Mouse (Mus musculus) spleen, postnatal 14 days (tissue): ENCODE data around the gene Ntf5.

Source experiments
- DNase-seq, 2 experiments: peaks; one replicate each; pipeline ENCODE4 v3.0.0; 2021 to 2022; ENCODE audit warnings: low spot score in 2 of 2

The Ntf5 gene

GRCm38 (mm10) chr7:45435038-45435437, 21.5 kb downstream of the Ntf5 start:
- no peak for DNase-seq

- DNase-seq = no peak
Observed at GRCm38 (mm10) chr7:45436444-45436843, 22.9 kb downstream of the Ntf5 start.

GRCm38 (mm10) chr7:45437046-45437445, 23.6 kb downstream of the Ntf5 start:
- no peak for DNase-seq

GRCm38 (mm10) chr7:45437521-45438276, 24.2 kb downstream of the Ntf5 start, which contains the start of gene Ruvbl2:
Gene Ruvbl2 (minus strand): TSS chr7:45438096.
- DNase-seq = no peak

GRCm38 (mm10) chr7:45443526-45444420, 30.3 kb downstream of the Ntf5 start:
- no peak for DNase-seq

- no peak for DNase-seq
Observed at GRCm38 (mm10) chr7:45446589-45446988, 33.1 kb downstream of the Ntf5 start.

- no peak for DNase-seq
Observed at GRCm38 (mm10) chr7:45447325-45447990, 34.0 kb downstream of the Ntf5 start.

GRCm38 (mm10) chr7:45449974-45450373, 36.5 kb downstream of the Ntf5 start:
- no peak for DNase-seq

GRCm38 (mm10) chr7:45451344-45451982, 38.0 kb downstream of the Ntf5 start:
- peak; percentile 72 to 88 for DNase-seq

- no peak for DNase-seq
Observed at GRCm38 (mm10) chr7:45454971-45455370, 41.5 kb downstream of the Ntf5 start.

- no peak for DNase-seq
Observed at GRCm38 (mm10) chr7:45455932-45456696, 42.6 kb downstream of the Ntf5 start.

GRCm38 (mm10) chr7:45456721-45457203, 43.3 kb downstream of the Ntf5 start:
- DNase-seq = no peak

- DNase-seq = no peak
Observed at GRCm38 (mm10) chr7:45457204-45458060, 43.9 kb downstream of the Ntf5 start.

- peak; percentile 57 to 73 for DNase-seq
Observed at GRCm38 (mm10) chr7:45458748-45459563, 45.5 kb downstream of the Ntf5 start.

- DNase-seq = peak; percentile 90 to 91
Observed at GRCm38 (mm10) chr7:45459564-45460140, 46.2 kb downstream of the Ntf5 start, which contains the start of gene Ftl1. Gene Ftl1 (minus strand): TSS chr7:45459884.

GRCm38 (mm10) chr7:45460377-45460776, 46.9 kb downstream of the Ntf5 start:
- no peak for DNase-seq

- peak; percentile 71 to 72 for DNase-seq
Observed at GRCm38 (mm10) chr7:45460860-45461314, 47.4 kb downstream of the Ntf5 start.

- no peak for DNase-seq
Observed at GRCm38 (mm10) chr7:45461326-45461725, 47.8 kb downstream of the Ntf5 start.
